Mouse (Mus musculus) ES-Bruce4 (cell line): ENCODE measurements around the gene Rbm44. TPM values are rescaled to one million over a fixed set of nuclear protein-coding genes. Genes with fewer than 3 reads are reported as not detected.

Experiments
- H3K27ac ChIP-seq: 2 replicates; pipeline ENCODE4 v1.5.1; 2012; ENCODE audit warnings: low read length, inconsistent platforms; ENCODE audit not compliant: insufficient read depth
- H3K27me3 ChIP-seq: 2 replicates; pipeline ENCODE4 v1.6.1; 2012; ENCODE audit warnings: mild to moderate bottlenecking, low read length, inconsistent platforms; ENCODE audit not compliant: control insufficient read depth, poor library complexity, insufficient read depth, severe bottlenecking
- H3K36me3 ChIP-seq: 2 replicates; pipeline ENCODE4 v1.6.1; 2012; ENCODE audit warnings: inconsistent platforms, mild to moderate bottlenecking, low read length, moderate library complexity; ENCODE audit not compliant: control insufficient read depth, poor library complexity, insufficient read depth, severe bottlenecking
- H3K4me1 ChIP-seq: one replicate; pipeline ENCODE4 v1.8.1; 2011; ENCODE audit warnings: low read length; ENCODE audit not compliant: control insufficient read depth, insufficient read depth
- H3K4me3 ChIP-seq: 2 replicates; pipeline ENCODE4 v1.5.1; 2011; ENCODE audit warnings: low read depth, mild to moderate bottlenecking, low read length
- H3K9ac ChIP-seq: 2 replicates; pipeline ENCODE4 v1.6.1; 2012; ENCODE audit warnings: low read depth, mild to moderate bottlenecking, inconsistent platforms; ENCODE audit not compliant: poor library complexity, severe bottlenecking
- H3K9me3 ChIP-seq: replicated peaks from 2 replicates; pipeline ENCODE4 v1.6.1; 2012; ENCODE audit warnings: mild to moderate bottlenecking, low read length, inconsistent platforms; ENCODE audit not compliant: control insufficient read depth, poor library complexity, insufficient read depth, severe bottlenecking
- CTCF ChIP-seq: IDR thresholded peaks from one replicate; pipeline ENCODE4 v1.8.1; 2011; ENCODE audit warnings: low read depth, low read length
- EP300 ChIP-seq: IDR thresholded peaks from 2 replicates; pipeline ENCODE4 v1.6.1; 2011; ENCODE audit warnings: low read depth, low read length; ENCODE audit not compliant: insufficient read depth
- POLR2A ChIP-seq: IDR thresholded peaks from one replicate; pipeline ENCODE4 v1.8.1; 2011; ENCODE audit warnings: low read length; ENCODE audit not compliant: insufficient read depth
- polyA plus RNA-seq: library from polyadenylated mRNA; stranded (reverse); fragments of >200 nt; gene quantifications from 2 replicates; pipeline ENCODE4 v1.2.4, GENCODE M21; 2011; ENCODE audit warnings: low read depth; ENCODE audit not compliant: missing spikeins, insufficient read depth, insufficient read length

Gene Rbm44
- polyA plus RNA-seq, 1 experiment, result 11.9 TPM

- TF ChIP-seq POLR2A (no peak), CTCF (no peak), EP300 (no peak)
- Histone ChIP-seq H3K27ac (no peak overlapping the region), H3K4me3 (no peak overlapping the region), H3K9me3 (no peaks in the 10 kb centered on the region), H3K36me3 (no peaks in the 10 kb centered on the region), H3K4me1 (no peaks in the 10 kb centered on the region), H3K27me3 (no peaks in the 10 kb centered on the region), H3K9ac (no peak overlapping the region)
These were observed 24.3 kb downstream of the Rbm44 start for GRCm38 (mm10) chr1:91169157-91169556.

DNA sequence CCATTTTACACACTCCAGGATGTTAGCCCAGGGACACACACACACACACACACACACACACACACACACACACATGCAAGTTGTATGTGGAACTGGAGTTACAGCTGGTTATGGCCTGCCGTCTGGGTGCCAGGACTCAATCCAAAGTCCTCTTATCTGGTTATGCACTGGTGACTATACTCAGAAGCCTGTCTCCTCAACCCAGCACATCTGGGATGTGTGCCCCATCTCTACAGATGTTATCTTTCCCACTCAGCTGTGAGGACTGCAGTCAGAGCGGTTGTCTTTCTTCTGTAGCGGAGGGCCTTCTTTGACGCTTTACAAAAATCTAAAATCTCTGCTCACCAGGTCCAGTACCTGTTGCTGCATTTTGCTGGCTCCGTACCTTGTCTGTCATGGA, 29.9 kb downstream of the Rbm44 start:
- no peaks in the 10 kb centered on the region for H3K27me3 ChIP-seq
- H3K4me1 ChIP-seq, result no peaks in the 10 kb centered on the region
- no peak overlapping the region for H3K9ac ChIP-seq
- no peak for TF ChIP-seq EP300
- no peak for TF ChIP-seq CTCF
- TF ChIP-seq POLR2A, result no peak
- H3K36me3 ChIP-seq, result no peaks in the 10 kb centered on the region
- H3K4me3 ChIP-seq, result no peak overlapping the region
- no peaks in the 10 kb centered on the region for H3K9me3 ChIP-seq
- H3K27ac ChIP-seq, result no peak overlapping the region

- no peak overlapping the region for H3K9ac ChIP-seq
- no peaks in the 10 kb centered on the region for H3K36me3 ChIP-seq
- no peaks in the 10 kb centered on the region for H3K4me1 ChIP-seq
- H3K27ac ChIP-seq, result no peak overlapping the region
- no peaks in the 10 kb centered on the region for H3K27me3 ChIP-seq
- TF ChIP-seq EP300 (no peak), CTCF (no peak), POLR2A (no peak)
- no peaks in the 10 kb centered on the region for H3K9me3 ChIP-seq
- H3K4me3 ChIP-seq, result no peak overlapping the region
These were observed 31.1 kb downstream of the Rbm44 start for GRCm38 (mm10) chr1:91176026-91176425.

- H3K4me3 ChIP-seq, result no peak overlapping the region
- H3K27ac ChIP-seq, result no peak overlapping the region
- no peaks in the 10 kb centered on the region for H3K27me3 ChIP-seq
- H3K9ac ChIP-seq, result no peak overlapping the region
- H3K9me3 ChIP-seq, result no peaks in the 10 kb centered on the region
- TF ChIP-seq POLR2A (no peak), EP300 (no peak), CTCF (no peak)
- H3K4me1 ChIP-seq, result no peaks in the 10 kb centered on the region
- no peaks in the 10 kb centered on the region for H3K36me3 ChIP-seq
These were observed 32.0 kb downstream of the Rbm44 start for GRCm38 (mm10) chr1:91176871-91177270.

GRCm38 (mm10) chr1:91179086-91179485, 34.2 kb downstream of the Rbm44 start:
- TF ChIP-seq EP300 (no peak), CTCF (peak; percentile 83), POLR2A (no peak)
- H3K4me3 ChIP-seq, result no peak overlapping the region
- H3K9ac ChIP-seq, result no peak overlapping the region
- H3K36me3 ChIP-seq, result no peaks in the 10 kb centered on the region
- no peak overlapping the region for H3K27ac ChIP-seq
- no peaks in the 10 kb centered on the region for H3K9me3 ChIP-seq
- H3K4me1 ChIP-seq, result no peaks in the 10 kb centered on the region
- no peaks in the 10 kb centered on the region for H3K27me3 ChIP-seq

DNA sequence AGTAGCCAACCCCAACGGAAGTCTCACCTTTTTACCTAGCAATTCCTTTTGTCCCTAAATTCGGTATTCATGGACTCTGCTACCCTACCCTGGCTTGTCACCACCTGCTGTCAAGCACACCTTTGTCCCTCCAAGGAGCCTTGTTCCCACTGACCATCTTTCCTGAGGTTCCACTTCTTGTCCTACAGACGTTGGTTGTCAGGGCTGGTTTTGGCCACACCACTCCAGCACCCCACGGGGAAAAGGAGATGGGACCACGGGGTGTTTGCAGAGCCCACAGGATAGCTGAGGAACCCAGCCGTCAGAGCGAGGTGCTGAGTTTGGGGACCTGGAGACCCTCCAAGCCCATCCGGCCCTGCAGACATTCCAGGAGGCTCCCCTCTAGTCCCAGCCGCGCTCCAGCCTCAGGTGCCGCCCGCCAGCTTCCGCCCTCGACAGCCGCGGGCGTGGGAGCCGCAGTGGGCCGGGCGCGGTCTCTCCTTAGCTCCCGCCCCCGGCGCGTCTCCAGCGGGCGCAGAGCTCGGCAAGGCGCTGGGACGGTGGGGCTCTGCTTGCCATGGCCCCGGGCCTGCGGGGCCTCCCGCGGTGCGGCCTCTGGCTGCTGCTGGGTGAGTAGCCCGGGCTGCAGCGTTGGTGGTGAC, 34.8 kb downstream of the Rbm44 start, which contains the start of gene Ramp1:
Gene Ramp1 (plus strand): TSS at position 290 of the 641 bp plus-strand sequence.
- H3K27ac ChIP-seq, result no peak within 1 kb of the TSS

More for the DNA sequence above, 34.8 kb downstream of the Rbm44 start, which contains the start of gene Ramp1:
- no peaks in the 10 kb centered on the region for H3K4me1 ChIP-seq
- H3K4me3 ChIP-seq, result peak within 1 kb of the TSS; percentile 53
- TF ChIP-seq EP300 (no peak), CTCF (no peak), POLR2A (no peak)
- no peaks in the 10 kb centered on the region for H3K36me3 ChIP-seq
- no peaks in the 10 kb centered on the region for H3K27me3 ChIP-seq
- no peaks in the 10 kb centered on the region for H3K9me3 ChIP-seq
- peak within 1 kb of the TSS; percentile 53; the same call in 1 of the 2 replicates for H3K9ac ChIP-seq
